Mouse (Mus musculus) gastrocnemius, adult 2 months (tissue): Measurements from ENCODE around the gene Aifm3. TPM values are rescaled to one million over a fixed set of nuclear protein-coding genes. Genes with fewer than 3 reads are reported as not detected.
"Not testable (repeated sequence)": the region's sequence is repeated elsewhere in the genome, so short reads cannot be mapped to it uniquely, and the experiment has no call there.

Experiments
- DNase-seq: peaks from one replicate; pipeline ENCODE4 v3.0.0; 2022
- H3K27ac ChIP-seq: fragments of 200-600 bp; 2 replicates; pipeline ENCODE4 v1.8.1; 2022; ENCODE audit warnings: mild to moderate bottlenecking
- H3K4me3 ChIP-seq: fragments of 200-600 bp; 2 replicates; pipeline ENCODE4 v1.8.1; 2022; ENCODE audit warnings: mild to moderate bottlenecking, moderate library complexity
- CTCF ChIP-seq: fragments of 200-600 bp; IDR thresholded peaks from 2 replicates; pipeline ENCODE4 v1.8.1; 2022; ENCODE audit warnings: antibody characterized with exemption, mild to moderate bottlenecking, moderate library complexity
- intact Hi-C: fragments of 180-260 bp; cut with DNase I; formaldehyde crosslinking; loops from one replicate; pipeline ENCODE4 v1.15.1; 2025
- total RNA-seq, 2 experiments: library from RNA; stranded (reverse); gene quantifications; 2 replicates each; pipeline ENCODE4 v1.2.3; 2021

Gene Aifm3
- total RNA-seq, 2 experiments from 2014 or later, result 0.08 TPM; not detected in 1

DNA sequence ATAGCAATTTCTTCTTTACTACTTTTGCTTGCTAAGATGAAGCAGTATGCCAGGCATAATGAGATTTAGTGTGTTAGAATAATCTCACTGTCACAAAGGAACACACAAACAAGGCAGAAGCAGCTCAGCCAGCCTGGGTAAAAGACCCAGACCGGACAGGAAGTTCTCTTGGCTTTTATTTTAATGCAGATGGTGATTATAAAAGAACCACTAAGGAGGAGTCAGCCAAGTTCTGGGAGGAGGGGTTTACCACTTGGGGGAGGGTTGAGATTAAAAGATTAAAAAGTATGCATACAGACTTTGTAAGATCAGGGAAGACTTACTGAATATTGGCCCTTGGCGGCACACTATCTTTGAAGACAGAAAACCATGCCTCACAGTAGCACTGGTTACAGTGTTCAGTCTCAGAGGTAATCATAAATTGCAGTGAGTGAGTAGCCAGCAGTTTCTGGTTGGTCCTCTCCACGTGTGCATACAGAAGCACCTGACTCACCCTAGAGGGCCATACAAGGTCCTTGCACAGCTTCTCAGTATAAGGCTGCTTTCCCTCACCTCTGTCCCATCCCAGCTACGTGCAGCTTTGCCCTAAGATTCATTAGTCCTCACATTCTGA, 11.0 kb upstream of the Aifm3 start:
- no peak for TF ChIP-seq CTCF
- intact Hi-C loops, result no loop called here
- no peak for DNase-seq

DNA sequence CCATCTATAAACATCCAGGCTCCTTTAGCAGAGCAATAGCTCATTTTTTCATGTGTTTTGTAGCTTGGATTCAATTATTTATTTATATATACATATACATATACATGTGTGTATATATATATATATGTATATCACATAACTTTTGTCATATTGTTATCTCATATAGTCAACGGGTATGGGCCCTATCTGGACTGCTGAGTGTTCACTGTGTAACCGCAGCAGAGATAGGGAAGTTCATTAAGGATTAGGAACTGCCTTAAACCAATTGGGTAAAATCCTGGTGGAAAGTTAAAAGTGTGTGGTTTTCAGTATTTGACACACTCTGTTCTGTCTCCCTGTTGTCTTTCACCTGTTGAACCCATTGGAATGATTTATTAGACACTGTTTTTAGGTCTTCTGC, 7.9 kb upstream of the Aifm3 start:
- DNase-seq, result no peak
- no peak overlapping the region for H3K27ac ChIP-seq
- H3K4me3 ChIP-seq, result no peak overlapping the region
- intact Hi-C loops, result no loop called here
- no peak for TF ChIP-seq CTCF

More for the DNA sequence above, 11.0 kb upstream of the Aifm3 start:
- no peak overlapping the region for H3K4me3 ChIP-seq
- H3K27ac ChIP-seq, result no peak overlapping the region

DNA sequence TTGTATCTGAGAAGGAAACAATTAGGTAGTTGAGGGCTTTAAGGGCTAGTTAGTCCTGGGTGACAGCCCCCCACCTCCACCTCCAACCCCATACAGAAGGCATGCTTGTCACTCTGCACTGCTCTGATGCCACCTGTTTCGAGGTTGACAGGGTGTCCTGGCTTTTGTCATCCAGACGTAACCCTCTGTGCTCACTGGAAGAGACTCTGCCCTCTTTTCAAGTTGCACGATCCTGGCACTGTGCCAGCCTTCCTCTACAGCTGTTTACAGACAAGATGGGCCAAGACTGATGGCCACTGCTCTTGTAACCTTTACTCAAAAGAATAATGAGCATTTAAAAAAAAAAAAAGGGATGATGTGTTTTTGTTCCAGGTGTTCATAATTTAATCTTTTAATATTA, 2.9 kb upstream of the Aifm3 start:
- TF ChIP-seq CTCF, result no peak
- DNase-seq, result peak; percentile 60
- no peak overlapping the region for H3K4me3 ChIP-seq
- H3K27ac ChIP-seq, result no peak overlapping the region
- intact Hi-C loops, result no loop called here

DNA sequence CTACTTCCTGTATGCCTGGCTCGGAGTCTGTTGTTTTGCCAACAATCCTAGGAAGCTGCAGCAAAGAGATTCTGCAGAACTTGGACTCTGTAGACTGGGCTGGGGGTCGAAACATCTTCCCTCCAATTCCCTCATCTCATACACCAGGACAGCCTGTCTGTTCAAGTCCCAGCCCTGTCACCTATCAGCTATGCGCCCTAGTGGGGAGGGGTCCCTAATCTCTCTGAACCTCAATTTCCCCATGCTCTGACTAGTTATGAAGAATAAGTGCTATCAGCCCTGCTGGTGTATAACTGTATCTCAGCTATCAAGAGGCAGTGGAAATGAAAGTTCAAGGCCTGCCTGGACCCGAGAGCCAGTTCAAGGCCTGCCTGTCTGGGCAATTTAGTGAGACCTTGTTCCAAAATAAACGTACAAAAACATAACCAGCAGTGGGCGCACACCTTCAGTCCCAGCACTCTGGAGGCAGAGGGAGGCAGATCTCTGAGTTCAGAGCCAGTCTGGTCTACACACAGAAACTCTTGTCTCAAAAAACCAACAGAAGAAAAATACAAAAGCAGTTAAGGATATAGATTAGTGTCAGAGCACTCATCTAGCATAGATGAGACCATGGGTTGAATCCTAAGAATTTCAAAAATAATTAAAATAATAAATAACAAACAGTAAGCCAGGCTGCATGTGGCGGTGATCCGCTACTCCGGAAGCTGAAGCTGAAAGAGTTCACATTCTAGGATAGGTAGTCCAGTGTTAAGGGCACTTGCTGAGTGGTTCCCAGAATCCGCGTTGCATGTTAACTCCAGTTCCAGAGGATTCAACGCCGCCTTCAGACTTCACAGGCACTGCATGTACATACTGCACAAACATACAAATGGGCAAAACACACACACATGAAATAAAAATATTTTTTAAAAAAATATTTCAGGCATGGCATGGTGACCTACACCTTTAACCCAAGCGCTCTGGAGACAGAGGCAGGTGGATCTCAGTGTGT, 638 bp upstream of the Aifm3 start:
- DNase-seq, result no peak
- Histone ChIP-seq H3K27ac (no peak overlapping the region), H3K4me3 (peak overlapping the region; percentile 73)
- intact Hi-C loops, result no loop called here
- TF ChIP-seq CTCF, result peak; percentile 7; the same call in 1 of the 2 replicates

DNA sequence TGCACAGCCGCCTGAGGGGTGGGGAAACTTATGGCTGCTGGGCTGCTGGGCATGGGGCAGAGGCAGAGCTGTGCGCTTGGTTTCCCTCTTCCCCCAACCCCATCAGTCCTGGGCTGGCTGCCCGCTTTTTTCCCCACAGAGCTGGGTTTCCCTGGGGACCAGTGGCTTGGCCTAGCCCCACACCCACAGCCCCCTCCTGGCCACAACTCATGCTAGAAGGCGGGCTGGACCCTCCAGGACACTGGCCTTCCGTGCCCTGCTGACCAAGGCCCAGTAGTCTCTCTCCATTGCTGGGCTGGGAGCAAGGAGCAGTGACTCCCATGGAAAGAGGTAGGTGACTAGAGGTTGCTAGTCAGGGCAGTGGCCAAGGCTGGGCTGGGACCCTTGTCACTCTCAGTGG, 1.7 kb downstream of the Aifm3 start:
- no peak overlapping the region for H3K27ac ChIP-seq
- no peak for DNase-seq
- intact Hi-C loops, result no loop called here
- H3K4me3 ChIP-seq, result no peak overlapping the region
- no peak for TF ChIP-seq CTCF

DNA sequence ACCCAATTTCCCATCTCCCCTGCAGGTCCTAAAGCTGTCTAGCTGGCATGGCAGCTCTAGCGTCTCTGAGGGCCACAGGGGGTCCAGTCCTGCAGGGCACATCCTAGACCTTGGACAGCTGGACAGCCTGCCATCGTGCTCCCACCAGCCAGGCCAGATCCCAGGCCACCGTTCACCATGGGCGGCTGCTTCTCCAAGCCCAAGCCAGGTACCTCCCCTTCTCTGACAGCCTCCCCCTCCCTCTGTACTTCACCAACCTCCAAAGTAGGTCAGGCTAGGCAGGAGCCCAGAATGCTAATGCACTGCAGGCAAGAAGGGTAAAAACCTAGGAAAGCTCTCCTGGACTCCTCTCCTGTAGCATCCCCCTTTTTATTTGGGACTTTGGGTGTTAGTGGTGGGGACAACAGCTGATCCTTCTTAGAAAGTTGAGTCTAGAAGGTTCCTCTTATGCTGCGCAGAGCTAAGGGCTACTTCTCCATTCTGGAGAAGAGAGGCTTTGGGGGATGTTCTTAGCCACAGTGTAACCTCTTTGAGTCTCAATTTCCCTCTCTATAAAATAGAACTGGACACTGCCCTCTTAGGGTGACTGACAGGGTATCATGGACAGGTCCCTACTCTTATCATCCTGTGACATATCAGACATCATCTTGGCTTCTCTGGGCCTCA, 2.6 kb downstream of the Aifm3 start:
- DNase-seq, result no peak
- Histone ChIP-seq H3K27ac (no peak overlapping the region), H3K4me3 (no peak overlapping the region)
- TF ChIP-seq CTCF, result no peak
- intact Hi-C loops, result no loop called here

DNA sequence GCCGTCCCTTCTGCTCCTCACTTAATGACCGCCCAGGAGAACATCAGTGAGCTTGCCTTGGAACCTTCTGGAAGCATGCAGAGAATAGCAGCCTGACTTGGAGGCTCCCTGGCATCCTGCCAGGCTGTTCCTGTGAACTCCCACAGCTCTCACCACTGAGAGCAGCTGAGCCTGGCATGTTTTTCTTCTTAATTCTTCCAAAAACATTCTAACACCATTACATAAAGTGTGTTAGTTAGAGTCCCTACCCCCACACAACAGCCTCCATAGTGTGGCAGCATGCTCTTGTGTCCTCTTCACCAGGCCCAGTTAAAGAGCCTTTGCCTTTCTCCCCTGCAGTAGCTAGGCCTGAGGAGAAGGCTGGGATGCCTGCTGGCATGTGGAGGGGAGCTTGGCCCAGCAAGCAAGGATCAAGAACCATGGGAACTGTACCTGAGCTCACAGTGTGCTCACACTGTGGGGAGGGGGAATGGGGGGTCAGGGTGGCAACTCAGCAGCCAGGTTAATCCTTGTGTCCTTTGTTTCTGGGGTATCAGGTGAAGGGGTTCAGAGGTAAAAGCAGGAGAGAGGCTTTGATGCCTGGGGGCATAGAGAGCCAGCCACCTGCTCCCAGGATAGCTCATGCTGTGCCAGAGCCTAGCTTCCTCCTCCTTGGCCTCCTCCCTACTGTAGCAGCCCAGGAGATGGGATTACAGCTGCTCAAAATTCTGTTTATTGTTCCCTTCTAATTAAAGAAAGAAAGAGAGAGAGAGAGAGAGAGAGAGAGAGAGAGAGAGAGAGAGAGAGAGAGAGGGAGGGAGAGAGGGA, 7.3 kb downstream of the Aifm3 start:
- TF ChIP-seq CTCF, result no peak
- intact Hi-C loops, result no loop called here
- DNase-seq, result peak; percentile 49
- Histone ChIP-seq H3K27ac (no peak overlapping the region), H3K4me3 (no peak overlapping the region)

DNA sequence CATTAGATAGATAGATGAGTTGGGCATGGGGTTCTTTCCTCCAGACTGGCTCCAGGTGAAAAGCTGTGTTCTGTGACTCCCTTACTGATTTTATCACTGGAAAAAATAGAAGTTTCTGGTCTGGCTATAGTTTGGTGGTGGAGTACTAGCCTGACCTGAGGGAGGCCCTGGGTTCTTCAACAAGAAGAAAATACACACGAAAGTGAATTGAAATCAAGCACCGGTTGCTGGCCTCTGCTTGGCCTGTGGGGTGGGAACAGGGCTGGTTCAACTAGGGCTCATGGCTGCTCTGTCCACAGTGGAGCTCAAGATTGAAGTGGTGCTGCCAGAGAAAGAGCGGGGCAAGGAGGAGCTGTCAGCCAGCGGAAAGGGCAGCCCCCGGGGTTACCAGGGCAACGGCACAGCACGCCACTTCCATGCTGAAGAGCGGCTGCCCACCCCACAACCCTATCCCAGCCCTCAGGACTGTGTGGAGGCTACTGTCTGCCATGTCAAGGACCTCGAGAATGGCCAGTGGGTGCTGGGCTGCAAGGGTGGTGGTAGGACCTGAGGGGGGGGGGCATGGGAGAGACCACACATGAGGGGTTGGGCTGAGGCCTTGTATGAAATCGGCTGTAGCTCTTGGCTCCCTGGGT, 10.0 kb downstream of the Aifm3 start:
- no peak for DNase-seq
- Histone ChIP-seq H3K27ac (no peak overlapping the region), H3K4me3 (no peak overlapping the region)
- intact Hi-C loops, result no loop called here
- no peak for TF ChIP-seq CTCF

DNA sequence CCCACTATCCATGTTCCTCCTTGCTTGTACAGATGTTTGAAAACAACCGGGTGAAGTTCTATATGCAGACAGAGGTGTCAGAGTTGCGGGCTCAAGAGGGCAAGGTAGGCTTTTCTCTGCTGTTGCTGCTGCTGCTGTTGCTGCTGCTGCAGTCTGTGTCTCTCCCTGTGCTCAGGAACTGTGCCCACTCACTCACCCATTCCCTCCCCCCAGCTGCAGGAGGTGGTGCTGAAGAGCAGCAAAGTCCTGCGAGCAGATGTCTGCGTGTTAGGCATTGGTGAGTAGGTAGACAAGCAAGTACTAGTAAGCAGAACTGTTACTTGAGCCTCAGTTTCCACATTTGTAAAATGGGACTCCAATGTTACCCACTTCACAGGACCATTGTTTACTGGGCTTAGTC, 13.3 kb downstream of the Aifm3 start:
- intact Hi-C loops, result no loop called here
- no peak for DNase-seq
- no peak overlapping the region for H3K4me3 ChIP-seq
- TF ChIP-seq CTCF, result no peak
- H3K27ac ChIP-seq, result no peak overlapping the region

DNA sequence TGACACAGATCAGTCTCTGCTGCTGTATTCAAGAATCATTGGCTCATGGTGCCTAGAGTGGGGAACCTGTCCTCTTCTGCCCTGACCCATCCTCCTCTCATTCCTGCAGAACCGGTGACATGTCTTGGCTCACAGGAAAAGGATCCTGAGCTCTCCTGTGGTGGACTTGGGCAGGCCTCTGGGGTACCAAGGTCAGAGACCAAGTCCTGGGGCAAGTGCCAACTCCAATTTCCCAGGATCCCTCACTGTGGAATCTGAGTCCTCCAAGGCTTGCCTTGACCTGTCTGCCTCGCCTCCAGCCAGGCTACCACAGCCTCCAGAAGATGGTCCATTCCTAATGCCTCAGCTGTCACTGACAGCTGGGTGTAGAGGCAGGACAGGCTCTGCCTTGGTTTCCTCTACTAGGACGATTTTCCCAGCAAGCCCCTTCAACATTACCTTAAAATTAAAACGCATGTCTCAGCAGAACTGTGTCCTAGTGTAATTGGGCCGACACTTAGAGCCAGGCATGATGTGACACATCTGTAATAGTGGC, 17.7 kb downstream of the Aifm3 start:
- Histone ChIP-seq H3K27ac (no peak overlapping the region), H3K4me3 (no peak overlapping the region)
- no peak for TF ChIP-seq CTCF
- no peak for DNase-seq
- intact Hi-C loops, result no loop called here

DNA sequence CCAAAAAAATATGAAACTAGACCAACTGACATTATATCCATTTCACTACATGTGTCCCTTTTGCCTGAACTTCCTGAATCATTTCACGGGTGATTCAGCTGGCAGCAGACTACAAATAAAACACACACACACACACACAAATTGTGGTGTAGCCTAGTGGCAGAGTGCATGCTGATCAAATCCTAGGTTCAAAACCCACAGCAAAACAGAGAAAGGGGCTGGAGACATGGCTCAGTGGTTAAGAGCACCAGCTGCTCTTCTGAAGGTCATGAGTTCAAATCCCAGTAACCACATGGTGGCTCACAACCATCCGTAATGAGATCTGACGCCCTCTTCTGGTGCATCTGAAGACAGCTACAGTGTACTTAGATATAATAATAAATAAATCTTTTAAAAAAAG, 18.6 kb downstream of the Aifm3 start:
- Histone ChIP-seq H3K27ac (peak overlapping the region; percentile 95), H3K4me3 (peak overlapping the region; percentile 90)
- intact Hi-C loops, result loop anchor here (2.0 kb wide), 1 partner anchor 23 kb away; the partner anchor contains the start of gene Thap7
- DNase-seq, result not testable (repeated sequence)
